Mouse (Mus musculus): ENCODE measurements around the gene Zglp1.
"Not testable (repeated sequence)": the region's sequence is repeated elsewhere in the genome, so short reads cannot be mapped to it uniquely, and the experiment has no call there.

The Zglp1 gene

DNA sequence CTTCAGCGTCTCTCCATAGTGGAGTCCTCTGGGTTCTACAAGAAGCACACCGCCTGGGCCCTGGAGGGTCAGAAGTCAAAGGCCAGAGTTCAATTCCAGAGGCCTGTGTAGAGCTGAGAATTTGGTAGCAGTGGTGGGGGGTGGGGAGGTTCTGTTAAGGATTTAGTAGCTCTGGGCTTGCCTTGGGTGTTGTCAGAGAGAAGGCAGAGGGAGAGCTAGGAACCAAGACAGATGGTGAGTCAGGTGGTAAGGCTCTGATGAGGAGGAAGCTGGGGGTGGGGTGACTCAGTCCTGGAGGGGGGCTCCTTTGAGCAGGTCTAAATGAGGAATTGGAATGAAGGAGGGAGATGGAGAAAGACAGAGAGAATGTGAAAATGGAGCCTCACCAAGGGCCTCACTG lies 4.0 kb downstream of the Zglp1 start:
- DNase-seq, result no peak

GRCm38 (mm10) chr9:21051578-21051977 lies 15.3 kb downstream of the Zglp1 start:
- no peak for DNase-seq

DNA sequence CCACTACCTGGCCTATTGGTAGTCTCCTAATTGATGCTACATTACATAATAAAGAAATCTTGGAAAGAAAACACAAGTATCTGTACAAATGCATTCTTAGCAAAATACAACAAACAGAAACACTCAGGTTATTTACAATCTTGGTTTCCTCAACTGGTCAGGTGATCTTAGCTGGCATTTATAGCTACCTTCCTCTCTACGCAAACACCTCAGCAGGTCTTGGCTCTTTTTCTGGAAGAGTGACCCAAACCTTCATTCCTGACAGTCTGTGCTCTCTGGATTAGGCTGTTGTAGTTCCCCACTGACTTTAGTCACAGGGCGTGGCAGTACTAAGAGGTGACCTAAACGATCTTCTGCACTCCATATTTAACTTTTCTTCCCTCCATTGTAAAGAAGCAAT lies 21.7 kb downstream of the Zglp1 start:
- no peak for DNase-seq

DNA sequence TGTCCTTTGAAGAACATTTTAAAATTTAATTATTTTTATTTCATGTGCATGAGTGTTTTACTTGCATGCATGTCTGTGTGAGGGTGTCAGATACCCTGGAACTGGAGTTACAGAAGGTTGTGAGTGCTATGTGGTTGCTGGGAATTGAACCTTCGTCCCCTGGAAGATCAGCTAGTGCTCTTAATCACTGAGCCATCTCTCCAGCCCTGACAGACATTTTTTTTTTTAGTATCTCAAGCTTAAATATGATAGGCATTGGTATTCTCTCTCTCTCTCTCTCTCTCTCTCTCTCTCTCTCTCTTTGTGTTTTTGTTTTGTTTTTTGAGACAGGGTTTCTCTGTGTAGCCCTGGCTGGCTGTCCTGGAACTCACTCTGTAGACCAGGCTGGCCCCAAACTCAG lies 22.1 kb downstream of the Zglp1 start:
- DNase-seq, result not testable (repeated sequence)

GRCm38 (mm10) chr9:21043563-21043962 lies 23.3 kb downstream of the Zglp1 start:
- DNase-seq, result no peak

GRCm38 (mm10) chr9:21041308-21041707 lies 25.6 kb downstream of the Zglp1 start:
- DNase-seq, result no peak

DNA sequence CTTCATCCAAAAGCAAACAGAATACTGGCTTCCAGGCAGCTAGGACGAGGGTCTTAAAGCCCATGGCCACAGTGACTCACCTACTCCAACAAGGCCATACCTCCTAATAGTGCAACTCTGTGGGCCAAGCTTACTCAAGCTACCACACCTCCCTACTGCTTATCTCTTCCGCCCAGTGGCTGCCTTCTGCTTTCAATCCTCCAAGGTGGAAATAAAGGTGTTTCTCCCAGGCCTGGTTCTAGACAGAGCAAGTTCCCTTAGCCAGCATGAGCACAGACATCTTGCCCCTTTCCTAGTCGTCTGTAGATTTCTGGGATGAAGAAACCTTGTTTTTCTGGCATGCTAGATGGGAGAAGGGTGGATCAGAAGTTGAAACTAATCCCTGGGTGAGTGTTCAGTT lies 27.1 kb downstream of the Zglp1 start:
- no peak for DNase-seq

GRCm38 (mm10) chr9:21037481-21037891 lies 29.4 kb downstream of the Zglp1 start:
- no peak for DNase-seq

GRCm38 (mm10) chr9:21036666-21037065 lies 30.2 kb downstream of the Zglp1 start:
- DNase-seq, result no peak

- DNase-seq, result no peak
Observed at GRCm38 (mm10) chr9:21036161-21036560, 30.7 kb downstream of the Zglp1 start.

- no peak for DNase-seq
Observed at GRCm38 (mm10) chr9:21035586-21035985, 31.3 kb downstream of the Zglp1 start.

- DNase-seq, result peak in 1 of 2 experiments; percentile 29
Observed at GRCm38 (mm10) chr9:21034481-21035085, 32.3 kb downstream of the Zglp1 start.

- DNase-seq, result peak; percentile 61 to 69
Observed at GRCm38 (mm10) chr9:21033136-21033535, 33.8 kb downstream of the Zglp1 start.

DNA sequence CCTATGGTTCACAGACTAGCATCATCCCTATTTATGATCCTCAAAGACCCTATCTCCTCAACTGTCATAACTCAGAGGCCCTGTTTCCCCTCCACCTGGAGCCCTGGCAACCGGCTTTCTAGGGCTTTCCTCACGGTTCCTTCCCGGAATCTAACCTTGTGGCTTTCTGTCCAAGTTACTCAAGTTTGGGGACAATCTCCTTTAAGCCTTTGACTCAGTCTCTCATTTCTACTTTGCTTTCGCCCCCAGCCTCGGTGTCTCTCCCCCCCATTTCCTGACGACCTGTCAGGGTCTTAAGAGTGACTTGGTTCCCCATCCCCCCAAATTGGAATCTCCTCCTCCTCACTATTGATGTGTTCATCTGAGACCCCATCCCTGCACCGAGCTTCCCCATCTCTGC lies 34.4 kb downstream of the Zglp1 start:
- DNase-seq, result no peak

- peak in 1 of 2 experiments; percentile 52 for DNase-seq
Observed at GRCm38 (mm10) chr9:21031896-21032351, 35.0 kb downstream of the Zglp1 start, which contains the start of gene Icam5. Gene Icam5 (plus strand): TSS chr9:21032073.

DNA sequence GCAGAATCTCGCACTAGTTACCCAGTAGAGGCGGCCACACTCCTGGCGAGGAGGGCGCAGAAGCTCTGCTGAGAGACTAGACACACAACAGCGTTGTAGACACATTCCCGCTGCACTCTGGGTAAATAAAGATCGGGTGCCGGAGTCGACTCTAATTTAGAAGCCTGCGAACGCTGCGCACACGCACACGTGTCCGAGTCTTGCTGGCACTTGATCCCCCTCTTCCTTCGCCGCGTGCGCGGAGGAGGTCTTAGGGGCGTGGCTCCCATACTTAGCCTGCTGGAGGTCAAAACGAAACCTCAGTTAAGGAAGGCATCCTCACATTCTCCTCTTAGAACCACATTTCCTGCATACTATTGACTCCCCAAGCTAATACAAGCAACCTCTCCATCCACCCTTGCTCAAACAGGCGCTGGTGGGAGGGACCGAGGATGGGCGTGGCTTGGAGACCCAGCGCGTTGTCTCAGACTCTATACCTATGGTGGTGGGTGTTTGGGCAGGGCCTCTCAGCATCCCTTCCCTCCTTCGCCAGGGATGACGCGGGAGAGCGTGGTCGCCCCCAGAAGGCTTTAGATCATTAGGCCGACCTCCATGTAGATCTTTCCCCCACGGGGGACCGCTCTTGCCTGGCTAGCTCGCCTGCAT lies 35.5 kb downstream of the Zglp1 start:
- DNase-seq, result peak; percentile 65 to 67

DNA sequence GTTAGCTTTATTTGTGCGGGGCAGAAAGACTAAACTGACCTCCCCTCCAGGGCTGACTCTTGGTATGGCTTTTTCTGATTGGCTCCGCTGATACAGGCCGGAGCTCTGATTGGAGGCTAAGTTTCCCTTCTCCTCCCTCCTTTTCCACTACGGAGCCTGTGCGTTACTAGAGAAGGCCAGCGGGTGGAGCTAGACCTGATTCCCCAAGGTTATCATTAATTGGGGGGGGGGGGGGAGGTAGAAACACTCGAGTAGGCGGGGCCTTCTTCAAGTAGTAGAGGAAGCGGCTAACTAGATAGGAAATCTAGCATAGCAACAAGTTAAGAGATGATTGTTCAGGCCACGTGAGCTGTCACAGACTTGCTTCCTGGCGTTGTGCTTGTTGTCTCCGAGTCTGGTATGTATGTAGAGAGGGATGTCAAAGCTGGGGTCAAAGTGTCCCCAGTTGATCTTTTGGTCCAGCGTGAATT lies 36.1 kb downstream of the Zglp1 start:
- DNase-seq, result peak; percentile 86 to 88

DNA sequence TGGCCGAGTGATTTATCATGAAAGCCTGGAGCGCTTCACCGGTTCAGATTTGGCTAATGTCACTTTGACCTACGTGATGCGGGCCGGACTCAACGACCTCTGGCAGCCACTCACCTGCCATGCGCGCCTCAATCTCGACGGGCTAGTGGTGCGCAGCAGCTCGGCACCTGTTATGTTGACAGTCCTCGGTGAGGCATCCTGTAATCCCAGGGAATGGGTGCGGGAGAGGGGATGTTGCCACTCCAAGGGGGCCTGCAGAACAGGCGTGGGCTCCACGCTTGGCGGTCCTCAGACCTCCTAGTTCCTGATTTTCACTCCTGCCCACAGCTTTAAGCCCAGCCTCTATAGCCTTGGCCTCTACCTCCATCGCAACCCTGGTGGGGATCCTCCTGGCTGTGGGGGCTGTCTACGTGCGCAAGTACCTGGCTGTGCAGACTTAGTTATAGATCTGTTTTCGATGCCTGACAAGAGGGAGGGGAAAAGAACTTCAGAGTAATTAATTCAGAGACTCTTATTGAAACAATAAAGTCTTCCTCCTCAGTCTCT lies 36.8 kb downstream of the Zglp1 start:
- DNase-seq, result peak in 1 of 2 experiments; percentile 38

DNA sequence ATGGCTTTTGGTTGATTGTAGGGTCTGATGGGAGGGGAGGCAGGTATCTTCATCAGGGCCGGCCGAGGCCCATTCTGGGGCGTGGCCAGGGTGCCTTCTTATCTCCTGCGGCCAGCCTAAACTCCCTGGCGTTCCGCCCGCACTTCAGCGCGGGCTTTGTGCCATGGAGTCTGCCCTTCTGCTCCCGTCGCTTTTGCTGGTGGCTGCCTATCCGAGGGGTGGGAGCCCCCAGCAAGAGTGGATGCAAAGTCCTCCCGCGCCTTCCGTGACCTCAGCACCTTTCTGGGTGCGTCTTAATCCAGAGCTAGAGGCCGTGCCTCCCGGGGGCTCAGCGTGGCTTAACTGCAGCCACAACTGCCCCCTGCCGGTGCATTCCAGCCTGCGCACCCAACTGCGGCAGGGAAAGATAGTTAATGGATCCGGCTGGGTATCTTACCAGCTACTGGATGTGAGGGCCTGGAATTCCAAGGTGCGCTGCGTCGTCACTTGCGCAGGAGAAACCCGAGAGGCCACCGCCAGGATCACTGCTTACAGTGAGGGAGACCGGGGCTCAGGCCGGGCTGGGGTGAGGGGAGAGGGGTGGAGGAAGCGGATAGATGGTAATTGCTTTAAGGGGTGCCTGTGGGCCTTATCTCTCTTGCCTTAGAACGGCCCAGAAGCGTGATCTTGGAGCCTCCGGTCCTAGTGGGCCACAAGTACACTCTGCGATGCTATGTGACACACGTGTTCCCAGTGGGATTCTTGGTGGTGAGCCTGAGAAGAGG lies 37.4 kb downstream of the Zglp1 start, which contains the start of gene Icam4:
TSS of gene Icam4 (plus strand) at position 83 of the 764 bp plus-strand sequence.
- peak; percentile 78 for DNase-seq

GRCm38 (mm10) chr9:21028560-21029110 lies 38.3 kb downstream of the Zglp1 start:
- DNase-seq, result no peak

DNA sequence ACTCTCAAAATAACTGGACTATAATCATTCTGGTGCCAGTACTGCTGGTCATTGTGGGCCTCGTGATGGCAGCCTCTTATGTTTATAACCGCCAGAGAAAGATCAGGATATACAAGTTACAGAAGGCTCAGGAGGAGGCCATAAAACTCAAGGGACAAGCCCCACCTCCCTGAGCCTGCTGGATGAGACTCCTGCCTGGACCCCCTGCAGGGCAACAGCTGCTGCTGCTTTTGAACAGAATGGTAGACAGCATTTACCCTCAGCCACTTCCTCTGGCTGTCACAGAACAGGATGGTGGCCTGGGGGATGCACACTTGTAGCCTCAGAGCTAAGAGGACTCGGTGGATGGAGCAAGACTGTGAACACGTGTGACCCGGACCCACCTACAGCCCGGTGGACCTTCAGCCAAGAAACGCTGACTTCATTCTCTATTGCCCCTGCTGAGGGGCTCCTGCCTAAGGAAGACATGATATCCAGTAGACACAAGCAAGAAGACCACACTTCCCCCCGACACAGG lies 39.1 kb downstream of the Zglp1 start:
- DNase-seq, result no peak

DNA sequence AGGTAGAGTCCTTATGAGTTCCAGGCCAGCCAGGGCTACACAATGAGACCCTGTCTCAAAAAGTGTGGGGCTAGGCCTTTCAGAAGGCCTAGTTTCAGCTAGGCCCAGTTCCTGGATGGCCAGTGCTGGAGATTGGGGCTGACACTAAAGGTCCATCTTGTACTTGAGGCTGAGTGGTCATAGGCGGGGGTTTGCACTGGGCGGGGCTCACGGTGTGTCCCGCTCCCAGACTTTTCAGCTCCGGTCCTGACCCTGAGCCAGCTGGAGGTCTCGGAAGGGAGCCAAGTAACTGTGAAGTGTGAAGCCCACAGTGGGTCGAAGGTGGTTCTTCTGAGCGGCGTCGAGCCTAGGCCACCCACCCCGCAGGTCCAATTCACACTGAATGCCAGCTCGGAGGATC lies 40.0 kb downstream of the Zglp1 start:
- DNase-seq, result no peak

Data from thymus, postnatal 36 days (tissue).